Mouse (Mus musculus) liver, embryonic 11.5 days (tissue): Measurements from ENCODE around the gene Anapc5. TPM values are rescaled to one million over a fixed set of nuclear protein-coding genes. Genes with fewer than 3 reads are reported as not detected.

ENCODE experiments used
- polyA plus RNA-seq: library from polyadenylated mRNA; unstranded; fragments of >200 nt; fragmentation: Nextera tagmentation; extraction: Ambion mirVana; gene quantifications from 2 replicates; pipeline ENCODE4 v1.2.1, GENCODE M21; 2014

Gene Anapc5
- polyA plus RNA-seq, 1 experiment from 2014 or later = 392 TPM

Other genes starting within 250 kb of the Anapc5 start
- gene Ift81, start 206.8 kb downstream of the Anapc5 start, polyA plus RNA-seq = 8.9 and 10.9 TPM in 2 replicates
- gene P2rx7, start 177.4 kb downstream of the Anapc5 start, polyA plus RNA-seq = 0.47 and 1.3 TPM in 2 replicates
- gene P2rx4, start 113.8 kb downstream of the Anapc5 start, polyA plus RNA-seq = 27.1 and 30.2 TPM in 2 replicates
- gene Camkk2, start 41.9 kb downstream of the Anapc5 start, polyA plus RNA-seq = 15.5 and 16.6 TPM in 2 replicates
- 24.6 and 26.5 TPM in 2 replicates for gene Rnf34, start 28.7 kb upstream of the Anapc5 start, polyA plus RNA-seq
- 46.8 and 48.8 TPM in 2 replicates for gene Kdm2b, start 168.5 kb upstream of the Anapc5 start, polyA plus RNA-seq
- 8.6 and 9.6 TPM in 2 replicates for gene Orai1, start 193.7 kb upstream of the Anapc5 start, polyA plus RNA-seq
- not detected in 2 replicates for gene Morn3, start 225.7 kb upstream of the Anapc5 start, polyA plus RNA-seq
- 24.3 and 24.8 TPM in 2 replicates for gene Tmem120b, start 247.1 kb upstream of the Anapc5 start, polyA plus RNA-seq